Mouse (Mus musculus): ENCODE measurements around the gene Otud4. TPM values are rescaled to one million over a fixed set of nuclear protein-coding genes. Genes with fewer than 3 reads are reported as not detected.

The Otud4 gene
- polyA plus RNA-seq, 1 experiment from 2014 or later: 11.8 TPM

DNA sequence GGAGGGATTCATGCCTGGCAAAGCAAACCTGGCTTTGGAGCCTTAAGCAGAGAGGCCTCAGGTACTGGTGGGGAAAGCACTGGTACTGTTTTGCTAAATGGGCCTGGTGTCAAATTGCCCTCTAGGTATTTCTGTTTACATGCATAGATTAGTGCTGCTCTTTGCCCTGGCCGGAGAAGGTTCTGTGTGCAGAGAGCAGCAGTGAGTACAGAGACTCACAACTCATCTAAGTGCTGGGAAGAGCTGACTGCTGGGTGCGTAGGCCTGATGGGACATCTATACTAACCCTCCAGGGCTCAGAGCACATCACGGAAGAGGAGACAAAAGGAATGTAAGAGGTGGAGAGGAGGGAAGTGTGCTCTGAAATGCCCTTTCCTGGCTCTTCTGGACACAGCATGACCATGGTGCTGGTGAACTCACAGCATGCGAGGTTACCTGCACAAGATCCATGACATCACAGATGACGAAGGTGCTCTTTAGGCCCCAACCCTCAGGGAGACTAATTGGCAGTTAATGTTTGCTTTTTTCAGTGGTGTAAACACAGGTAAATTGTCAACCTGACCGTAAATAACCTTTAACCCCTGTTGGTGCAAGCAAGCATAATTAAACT lies 23.6 kb upstream of the Otud4 start:
- Histone ChIP-seq H3K9me3 (replicated peaks; ENCODE audit: control insufficient read depth, low read length) (no peaks in the 10 kb centered on the region), H3K27ac (ENCODE audit: low read length) (no peak overlapping the region), H3K4me3 (ENCODE audit: low read length) (no peak overlapping the region), H3K36me3 (ENCODE audit: control insufficient read depth, insufficient read depth) (no peaks in the 10 kb centered on the region), H3K9ac (ENCODE audit: low read length) (no peak overlapping the region), H3K4me1 (ENCODE audit: control insufficient read depth, insufficient read depth, low read length) (peaks cover 36% of the 10 kb centered on the region), H3K27me3 (ENCODE audit: control insufficient read depth, insufficient read depth, low read length) (no peaks in the 10 kb centered on the region), H3K4me2 (ENCODE audit: low read depth, low read length) (no peak overlapping the region)
- no peak for ATAC-seq (replicated peaks; ENCODE audit: extremely low read depth, insufficient read depth, low FRiP score)
- WGBS: 73% methylated on average over 6 of the region's 6 CpGs

DNA sequence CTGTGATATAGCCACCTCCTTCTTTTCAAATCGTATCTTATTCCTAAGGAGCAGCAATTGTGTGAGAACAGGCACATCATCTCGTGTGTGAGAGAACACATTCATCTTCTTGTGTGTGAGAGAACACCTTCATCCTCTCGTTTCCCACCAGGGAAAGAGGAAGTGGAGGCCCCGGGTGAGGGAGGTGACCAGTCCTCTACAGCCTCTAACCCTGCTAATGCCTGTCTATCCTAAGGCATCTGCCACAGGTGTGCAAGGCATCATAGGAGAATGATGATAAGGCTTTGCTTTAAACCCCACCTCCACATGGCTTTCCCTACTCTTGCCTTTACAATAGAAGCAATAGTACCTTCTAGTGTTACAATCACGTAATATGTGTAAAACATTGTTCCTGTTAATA lies 20.5 kb upstream of the Otud4 start:
- H3K9ac ChIP-seq (ENCODE audit: low read length): no peak overlapping the region
- H3K4me3 ChIP-seq (ENCODE audit: low read length): no peak overlapping the region
- no peaks in the 10 kb centered on the region for H3K9me3 ChIP-seq (replicated peaks; ENCODE audit: control insufficient read depth, low read length)
- peaks cover 29% of the 10 kb centered on the region for H3K4me1 ChIP-seq (ENCODE audit: control insufficient read depth, insufficient read depth, low read length)
- no peak for ATAC-seq (replicated peaks; ENCODE audit: extremely low read depth, insufficient read depth, low FRiP score)
- no peaks in the 10 kb centered on the region for H3K36me3 ChIP-seq (ENCODE audit: control insufficient read depth, insufficient read depth)
- no peak overlapping the region for H3K4me2 ChIP-seq (ENCODE audit: low read depth, low read length)
- WGBS: 33% methylated on average over 5 of the region's 5 CpGs
- peak overlapping the region; percentile 95 for H3K27ac ChIP-seq (ENCODE audit: low read length)
- H3K27me3 ChIP-seq (ENCODE audit: control insufficient read depth, insufficient read depth, low read length): no peaks in the 10 kb centered on the region

DNA sequence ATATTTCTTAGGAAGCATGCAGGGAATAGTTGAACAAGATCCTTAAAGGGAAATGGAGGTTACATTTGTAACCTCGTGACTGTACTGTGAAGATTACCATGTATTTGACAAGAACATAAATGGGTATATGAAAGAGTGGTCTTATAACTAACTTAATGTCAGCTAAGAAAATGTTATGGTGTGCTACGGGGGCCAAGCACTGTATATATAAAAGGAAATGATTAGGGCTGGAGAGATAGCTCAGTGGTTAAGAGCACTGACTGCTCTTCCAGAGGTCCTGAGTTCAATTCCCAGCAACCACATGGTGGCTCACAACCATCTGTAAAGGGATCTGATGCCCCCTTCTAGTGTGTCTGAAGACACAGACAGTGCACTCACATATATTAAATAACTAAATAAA lies 20.1 kb upstream of the Otud4 start:
- no peak overlapping the region for H3K9ac ChIP-seq (ENCODE audit: low read length)
- no peak overlapping the region for H3K4me2 ChIP-seq (ENCODE audit: low read depth, low read length)
- no peak overlapping the region for H3K4me3 ChIP-seq (ENCODE audit: low read length)
- H3K9me3 ChIP-seq (replicated peaks; ENCODE audit: control insufficient read depth, low read length): no peaks in the 10 kb centered on the region
- ATAC-seq (replicated peaks; ENCODE audit: extremely low read depth, insufficient read depth, low FRiP score): no peak; the same call in 1 of the 2 replicates
- H3K27me3 ChIP-seq (ENCODE audit: control insufficient read depth, insufficient read depth, low read length): no peaks in the 10 kb centered on the region
- peak overlapping the region; percentile 95; the same call in 1 of the 2 replicates for H3K27ac ChIP-seq (ENCODE audit: low read length)
- WGBS: 48% methylated on average over 2 of the region's 2 CpGs
- peaks cover 29% of the 10 kb centered on the region for H3K4me1 ChIP-seq (ENCODE audit: control insufficient read depth, insufficient read depth, low read length)
- no peaks in the 10 kb centered on the region for H3K36me3 ChIP-seq (ENCODE audit: control insufficient read depth, insufficient read depth)

DNA sequence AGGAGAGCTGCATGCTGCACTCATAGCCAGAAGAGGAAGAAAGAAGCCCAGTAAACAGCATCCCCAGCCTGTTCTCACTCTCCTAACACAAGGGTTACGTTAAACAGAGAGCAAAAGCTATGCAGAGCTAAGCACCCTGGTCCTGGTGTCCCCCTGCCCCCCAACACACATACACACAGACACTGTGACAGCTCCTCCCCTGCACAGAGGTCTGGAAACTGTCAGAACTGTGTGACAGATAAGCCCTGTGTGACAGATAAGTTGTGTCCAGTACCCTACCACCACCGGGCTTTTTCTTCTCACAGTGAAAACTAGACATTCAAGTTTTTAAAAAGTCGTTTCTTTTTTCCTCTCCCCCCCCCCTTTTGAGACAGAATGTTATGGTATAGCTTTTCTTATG lies 19.4 kb upstream of the Otud4 start:
- Histone ChIP-seq H3K9ac (ENCODE audit: low read length) (peak overlapping the region; percentile 56; the same call in 1 of the 2 replicates), H3K27me3 (ENCODE audit: control insufficient read depth, insufficient read depth, low read length) (no peaks in the 10 kb centered on the region), H3K4me3 (ENCODE audit: low read length) (0 out of 2 replicates have a peak overlapping the region, but pooled peaks have one; percentile 10), H3K4me1 (ENCODE audit: control insufficient read depth, insufficient read depth, low read length) (peaks cover 29% of the 10 kb centered on the region), H3K4me2 (ENCODE audit: low read depth, low read length) (peak overlapping the region; percentile 51), H3K36me3 (ENCODE audit: control insufficient read depth, insufficient read depth) (no peaks in the 10 kb centered on the region), H3K9me3 (replicated peaks; ENCODE audit: control insufficient read depth, low read length) (no peaks in the 10 kb centered on the region), H3K27ac (ENCODE audit: low read length) (peak overlapping the region; percentile 95)
- 5% methylated on average over 3 of the region's 3 CpGs for WGBS
- peak; percentile 93 for ATAC-seq (replicated peaks; ENCODE audit: extremely low read depth, insufficient read depth, low FRiP score)

DNA sequence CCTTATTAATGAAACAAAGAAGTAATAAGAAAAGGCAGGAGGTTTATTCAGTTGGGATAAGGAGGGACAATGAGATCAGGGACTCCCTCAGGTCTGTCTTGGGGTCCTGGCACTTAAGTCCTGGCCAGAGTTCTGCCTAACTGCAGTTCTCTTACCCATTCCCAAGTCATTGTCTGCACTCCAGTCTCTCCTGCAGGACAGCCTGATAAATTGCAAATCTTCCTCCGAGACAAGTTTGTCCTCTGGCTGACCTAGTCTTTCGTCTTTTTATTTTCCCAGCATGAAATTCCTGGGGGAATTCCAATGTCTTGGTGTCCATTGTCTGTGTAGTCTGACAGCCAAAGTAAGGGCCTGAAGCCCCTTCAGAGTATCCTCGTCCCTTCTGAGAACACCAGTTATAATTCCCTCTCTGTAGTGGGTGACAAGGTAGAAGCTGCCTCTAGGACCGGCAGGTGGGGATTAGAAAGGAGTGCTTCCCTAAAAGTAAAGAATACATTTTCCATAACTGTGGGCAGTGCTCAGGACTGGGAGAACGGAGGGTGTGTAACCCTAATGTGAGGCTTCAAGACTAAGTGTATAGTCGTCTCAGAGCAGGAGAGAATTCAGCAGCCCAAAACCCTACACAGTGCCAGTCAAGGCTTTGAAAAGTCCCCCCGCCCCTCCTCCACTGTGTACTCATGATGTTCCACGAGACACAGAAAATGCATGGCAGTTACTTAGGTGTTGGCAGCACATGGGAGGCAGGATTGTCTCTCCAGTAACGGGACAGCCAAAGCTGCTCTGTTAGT lies 18.7 kb upstream of the Otud4 start:
- no peak overlapping the region; the same call in 1 of the 2 replicates for H3K4me2 ChIP-seq (ENCODE audit: low read depth, low read length)

DNA sequence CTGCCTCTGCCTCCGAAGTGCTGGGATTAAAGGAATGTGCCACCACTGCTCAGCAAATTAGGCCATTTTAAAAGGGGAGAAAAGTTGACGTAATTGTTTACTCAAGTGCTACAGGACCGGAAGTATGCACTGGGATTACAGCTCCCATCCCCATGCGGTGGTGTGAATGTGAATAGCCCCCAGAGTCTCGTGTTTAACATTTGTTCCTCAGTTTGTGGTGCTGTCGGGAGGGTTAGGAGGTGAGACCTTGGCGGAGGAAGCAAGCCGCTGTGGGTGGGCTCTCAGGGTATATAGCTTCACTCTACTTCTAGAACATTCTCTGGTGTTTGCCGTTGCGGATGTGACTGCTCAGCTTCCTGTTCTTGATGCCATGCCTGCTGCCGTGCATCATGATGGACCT lies 17.1 kb upstream of the Otud4 start:
- H3K27ac ChIP-seq (ENCODE audit: low read length): no peak overlapping the region
- 74% methylated on average over 11 of the region's 11 CpGs for WGBS

More for the DNA sequence above, 18.7 kb upstream of the Otud4 start:
- no peaks in the 10 kb centered on the region for H3K36me3 ChIP-seq (ENCODE audit: control insufficient read depth, insufficient read depth)
- no peak overlapping the region for H3K4me3 ChIP-seq (ENCODE audit: low read length)
- H3K27ac ChIP-seq (ENCODE audit: low read length): peak overlapping the region; percentile 95
- WGBS: 29% methylated on average over 9 of the region's 9 CpGs
- H3K9ac ChIP-seq (ENCODE audit: low read length): peak overlapping the region; percentile 56; the same call in 1 of the 2 replicates
- peaks cover 29% of the 10 kb centered on the region for H3K4me1 ChIP-seq (ENCODE audit: control insufficient read depth, insufficient read depth, low read length)
- H3K27me3 ChIP-seq (ENCODE audit: control insufficient read depth, insufficient read depth, low read length): no peaks in the 10 kb centered on the region
- peak; percentile 38; the same call in 1 of the 2 replicates for ATAC-seq (replicated peaks; ENCODE audit: extremely low read depth, insufficient read depth, low FRiP score)
- no peaks in the 10 kb centered on the region for H3K9me3 ChIP-seq (replicated peaks; ENCODE audit: control insufficient read depth, low read length)

DNA sequence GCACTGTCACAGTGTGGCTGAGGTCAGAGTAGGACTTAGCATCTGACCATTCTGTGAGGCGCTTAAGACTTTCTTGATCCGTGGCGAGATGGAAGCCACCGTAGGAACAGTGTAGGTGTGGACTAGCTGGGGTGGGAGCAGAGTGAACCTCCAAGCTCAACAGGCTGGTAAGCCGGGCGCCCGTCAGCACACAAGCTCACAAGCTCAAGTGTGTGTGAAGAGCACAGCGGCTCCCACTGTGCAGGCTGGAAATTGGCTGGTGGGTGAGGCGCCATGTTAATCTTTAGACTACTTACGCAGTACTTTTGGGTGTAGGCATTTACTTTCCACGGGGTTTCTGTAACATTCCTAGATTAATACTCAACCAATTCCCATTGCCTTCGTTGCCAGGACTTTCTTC lies 16.1 kb upstream of the Otud4 start:
- WGBS: 80% methylated on average over 12 of the region's 12 CpGs

More for the DNA sequence above, 17.1 kb upstream of the Otud4 start:
- Histone ChIP-seq H3K4me1 (ENCODE audit: control insufficient read depth, insufficient read depth, low read length) (peaks cover 40% of the 10 kb centered on the region), H3K27me3 (ENCODE audit: control insufficient read depth, insufficient read depth, low read length) (no peaks in the 10 kb centered on the region), H3K9ac (ENCODE audit: low read length) (no peak overlapping the region), H3K9me3 (replicated peaks; ENCODE audit: control insufficient read depth, low read length) (no peaks in the 10 kb centered on the region), H3K4me2 (ENCODE audit: low read depth, low read length) (no peak overlapping the region), H3K36me3 (ENCODE audit: control insufficient read depth, insufficient read depth) (no peaks in the 10 kb centered on the region), H3K4me3 (ENCODE audit: low read length) (no peak overlapping the region)
- no peak for ATAC-seq (replicated peaks; ENCODE audit: extremely low read depth, insufficient read depth, low FRiP score)

DNA sequence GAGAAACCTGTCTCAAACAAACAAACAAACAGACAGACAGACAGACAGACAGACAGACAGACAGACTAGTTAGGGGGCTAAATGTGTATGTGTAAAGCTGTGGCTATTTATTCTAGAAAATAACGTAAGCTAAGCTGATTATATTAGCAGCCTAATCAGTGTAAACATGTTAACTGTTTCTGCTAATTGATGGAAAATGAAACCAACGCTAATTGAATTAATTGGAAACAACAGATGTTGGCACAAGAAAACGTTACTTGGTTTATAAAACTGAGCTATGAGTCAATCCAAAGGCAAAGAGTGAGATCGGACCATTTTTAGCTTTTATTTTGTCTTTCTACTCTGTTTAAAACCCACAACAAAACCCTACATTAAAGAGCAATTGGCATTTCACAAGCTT lies 15.0 kb upstream of the Otud4 start:
- no peaks in the 10 kb centered on the region for H3K27me3 ChIP-seq (ENCODE audit: control insufficient read depth, insufficient read depth, low read length)
- WGBS: 86% methylated on average over 4 of the region's 4 CpGs
- no peak for ATAC-seq (replicated peaks; ENCODE audit: extremely low read depth, insufficient read depth, low FRiP score)
- H3K4me2 ChIP-seq (ENCODE audit: low read depth, low read length): no peak overlapping the region
- no peak overlapping the region for H3K27ac ChIP-seq (ENCODE audit: low read length)
- H3K9me3 ChIP-seq (replicated peaks; ENCODE audit: control insufficient read depth, low read length): no peaks in the 10 kb centered on the region
- H3K36me3 ChIP-seq (ENCODE audit: control insufficient read depth, insufficient read depth): no peaks in the 10 kb centered on the region
- peaks cover 31% of the 10 kb centered on the region for H3K4me1 ChIP-seq (ENCODE audit: control insufficient read depth, insufficient read depth, low read length)
- no peak overlapping the region for H3K4me3 ChIP-seq (ENCODE audit: low read length)
- H3K9ac ChIP-seq (ENCODE audit: low read length): no peak overlapping the region

More for the DNA sequence above, 16.1 kb upstream of the Otud4 start:
- Histone ChIP-seq H3K27me3 (ENCODE audit: control insufficient read depth, insufficient read depth, low read length) (no peaks in the 10 kb centered on the region), H3K9me3 (replicated peaks; ENCODE audit: control insufficient read depth, low read length) (no peaks in the 10 kb centered on the region), H3K4me2 (ENCODE audit: low read depth, low read length) (no peak overlapping the region), H3K36me3 (ENCODE audit: control insufficient read depth, insufficient read depth) (no peaks in the 10 kb centered on the region), H3K27ac (ENCODE audit: low read length) (no peak overlapping the region), H3K9ac (ENCODE audit: low read length) (no peak overlapping the region), H3K4me3 (ENCODE audit: low read length) (no peak overlapping the region), H3K4me1 (ENCODE audit: control insufficient read depth, insufficient read depth, low read length) (peaks cover 40% of the 10 kb centered on the region)
- ATAC-seq (replicated peaks; ENCODE audit: extremely low read depth, insufficient read depth, low FRiP score): no peak

DNA sequence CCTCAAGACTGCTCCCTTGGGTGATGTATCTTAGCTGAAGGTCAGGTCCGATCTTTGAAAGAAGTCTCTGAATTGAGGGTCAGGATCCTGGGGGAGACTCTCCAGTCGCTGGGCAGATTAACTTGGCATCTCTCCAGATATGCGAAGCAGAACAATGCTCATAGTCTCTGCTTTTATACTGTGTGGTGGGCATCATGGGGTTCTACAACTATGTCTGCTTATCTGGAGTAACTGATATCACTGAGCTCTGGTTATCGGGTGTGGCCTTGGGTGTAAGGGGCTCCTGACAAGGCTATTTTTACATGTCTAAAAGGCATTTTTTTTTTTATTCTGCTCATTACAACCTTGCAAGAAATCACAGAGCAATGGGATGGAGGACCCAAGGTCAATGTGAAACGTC lies 13.2 kb upstream of the Otud4 start:
- H3K4me3 ChIP-seq (ENCODE audit: low read length): no peak overlapping the region
- no peaks in the 10 kb centered on the region for H3K27me3 ChIP-seq (ENCODE audit: control insufficient read depth, insufficient read depth, low read length)
- H3K4me1 ChIP-seq (ENCODE audit: control insufficient read depth, insufficient read depth, low read length): peaks cover 13% of the 10 kb centered on the region
- no peak overlapping the region for H3K9ac ChIP-seq (ENCODE audit: low read length)
- H3K27ac ChIP-seq (ENCODE audit: low read length): peak overlapping the region; percentile 68
- no peak for ATAC-seq (replicated peaks; ENCODE audit: extremely low read depth, insufficient read depth, low FRiP score)
- H3K9me3 ChIP-seq (replicated peaks; ENCODE audit: control insufficient read depth, low read length): no peaks in the 10 kb centered on the region
- WGBS: 30% methylated on average over 5 of the region's 5 CpGs
- no peaks in the 10 kb centered on the region for H3K36me3 ChIP-seq (ENCODE audit: control insufficient read depth, insufficient read depth)
- no peak overlapping the region for H3K4me2 ChIP-seq (ENCODE audit: low read depth, low read length)

Data from heart, embryonic 16.5 days (tissue).